Mouse (Mus musculus) testis, adult 2 months (tissue): ENCODE data around the gene Gm128. TPM values are rescaled to one million over a fixed set of nuclear protein-coding genes. Genes with fewer than 3 reads are reported as not detected.

Source experiments
- H3K27ac ChIP-seq: fragments of 200-500 bp; 2 replicates; pipeline ENCODE4 v1.5.1; 2012; ENCODE audit warnings: low read depth, low read length; ENCODE audit not compliant: control insufficient read depth, insufficient read depth
- H3K27me3 ChIP-seq: fragments of 200-500 bp; 2 replicates; pipeline ENCODE4 v1.6.1; 2012; ENCODE audit warnings: mild to moderate bottlenecking, low read length, moderate library complexity; ENCODE audit not compliant: control insufficient read depth, insufficient read depth
- H3K36me3 ChIP-seq: fragments of 200-500 bp; 2 replicates; pipeline ENCODE4 v1.6.1; 2012; ENCODE audit warnings: mild to moderate bottlenecking, low read length; ENCODE audit not compliant: control insufficient read depth, insufficient read depth
- H3K4me1 ChIP-seq: fragments of 200-500 bp; 2 replicates; pipeline ENCODE4 v1.6.1; 2012; ENCODE audit warnings: low read length; ENCODE audit not compliant: control insufficient read depth, insufficient read depth
- H3K4me3 ChIP-seq: fragments of 200-500 bp; 2 replicates; pipeline ENCODE4 v1.5.1; 2012; ENCODE audit warnings: low read depth, mild to moderate bottlenecking, low read length, moderate library complexity, mixed read lengths; ENCODE audit not compliant: control insufficient read depth
- CTCF ChIP-seq: fragments of 200-500 bp; IDR thresholded peaks from 2 replicates; pipeline ENCODE4 v1.5.1; 2012; ENCODE audit warnings: low read depth, mild to moderate bottlenecking, inconsistent platforms, low read length, moderate library complexity; ENCODE audit not compliant: control insufficient read depth, insufficient read depth, insufficient replicate concordance
- POLR2A ChIP-seq: fragments of 200-500 bp; IDR thresholded peaks from 2 replicates; pipeline ENCODE4 v1.6.1; 2012; ENCODE audit warnings: low read depth, mild to moderate bottlenecking, inconsistent platforms, low read length, moderate library complexity; ENCODE audit not compliant: control insufficient read depth
- polyA plus RNA-seq: library from polyadenylated mRNA; depleted of rRNA; stranded (reverse); fragments of >200 nt; gene quantifications from 2 replicates; pipeline ENCODE4 v1.2.3, GENCODE M21; 2012

Gm128 gene
- polyA plus RNA-seq, 1 experiment, result 603 TPM

GRCm38 (mm10) chr3:95237541-95238099 is 3.8 kb downstream of the Gm128 start:
- Histone ChIP-seq H3K4me1 (peaks cover 11% of the 10 kb centered on the region), H3K27ac (no peak overlapping the region), H3K27me3 (no peaks in the 10 kb centered on the region), H3K36me3 (peaks cover 3% of the 10 kb centered on the region), H3K4me3 (peak overlapping the region; percentile 53)
- TF ChIP-seq POLR2A, result no peak
- no peak for TF ChIP-seq CTCF

- peaks cover 3% of the 10 kb centered on the region for H3K36me3 ChIP-seq
- TF ChIP-seq POLR2A (peak; percentile 35; the same call in 1 of the 2 replicates), CTCF (no peak)
- H3K4me1 ChIP-seq, result peaks cover 8% of the 10 kb centered on the region
- H3K27ac ChIP-seq, result no peak overlapping the region
- peak overlapping the region; percentile 62 for H3K4me3 ChIP-seq
- no peaks in the 10 kb centered on the region for H3K27me3 ChIP-seq
These were observed 5.8 kb downstream of the Gm128 start for GRCm38 (mm10) chr3:95235386-95236301.

- H3K27ac ChIP-seq, result 0 out of 2 replicates have a peak overlapping the region, but pooled peaks have one; percentile 2
These were observed 8.0 kb downstream of the Gm128 start for GRCm38 (mm10) chr3:95233303-95233980.

GRCm38 (mm10) chr3:95232771-95233170 is 8.6 kb downstream of the Gm128 start:
- peaks cover 3% of the 10 kb centered on the region for H3K36me3 ChIP-seq
- H3K27ac ChIP-seq, result peak overlapping the region; percentile 78; the same call in 1 of the 2 replicates
- H3K27me3 ChIP-seq, result no peaks in the 10 kb centered on the region
- TF ChIP-seq CTCF, result no peak
- no peak for TF ChIP-seq POLR2A
- H3K4me3 ChIP-seq, result peak overlapping the region; percentile 94
- H3K4me1 ChIP-seq, result peaks cover 6% of the 10 kb centered on the region

More at GRCm38 (mm10) chr3:95233303-95233980, 8.0 kb downstream of the Gm128 start:
- Histone ChIP-seq H3K27me3 (no peaks in the 10 kb centered on the region), H3K4me1 (peaks cover 6% of the 10 kb centered on the region), H3K36me3 (peaks cover 3% of the 10 kb centered on the region), H3K4me3 (peak overlapping the region; percentile 94)
- TF ChIP-seq POLR2A, result no peak
- TF ChIP-seq CTCF, result no peak

GRCm38 (mm10) chr3:95231298-95232221 is 9.8 kb downstream of the Gm128 start, which contains the start of gene Mllt11:
Mllt11 (minus strand) TSS chr3:95232171.
- H3K4me3 ChIP-seq, result peak within 1 kb of the TSS; percentile 94
- H3K27ac ChIP-seq, result peak within 1 kb of the TSS; percentile 83
- peaks cover 6% of the 10 kb centered on the region for H3K4me1 ChIP-seq
- no peaks in the 10 kb centered on the region for H3K27me3 ChIP-seq
- peaks cover 3% of the 10 kb centered on the region for H3K36me3 ChIP-seq
- TF ChIP-seq POLR2A, result peak; percentile 17; the same call in 1 of the 2 replicates
- no peak for TF ChIP-seq CTCF

GRCm38 (mm10) chr3:95230495-95231297 is 10.7 kb downstream of the Gm128 start:
- TF ChIP-seq CTCF (no peak), POLR2A (no peak; the same call in 1 of the 2 replicates)
- Histone ChIP-seq H3K36me3 (peaks cover 3% of the 10 kb centered on the region), H3K27me3 (no peaks in the 10 kb centered on the region), H3K4me3 (peak overlapping the region; percentile 94), H3K27ac (peak overlapping the region; percentile 90), H3K4me1 (peaks cover 6% of the 10 kb centered on the region)
